Mouse (Mus musculus): ENCODE results near the gene Chn2. TPM values are rescaled to one million over a fixed set of nuclear protein-coding genes. Genes with fewer than 3 reads are reported as not detected.

Gene Chn2
- total and polyA plus RNA-seq, 2 experiments from 2014 or later: 33.3 to 49.4 TPM

DNA sequence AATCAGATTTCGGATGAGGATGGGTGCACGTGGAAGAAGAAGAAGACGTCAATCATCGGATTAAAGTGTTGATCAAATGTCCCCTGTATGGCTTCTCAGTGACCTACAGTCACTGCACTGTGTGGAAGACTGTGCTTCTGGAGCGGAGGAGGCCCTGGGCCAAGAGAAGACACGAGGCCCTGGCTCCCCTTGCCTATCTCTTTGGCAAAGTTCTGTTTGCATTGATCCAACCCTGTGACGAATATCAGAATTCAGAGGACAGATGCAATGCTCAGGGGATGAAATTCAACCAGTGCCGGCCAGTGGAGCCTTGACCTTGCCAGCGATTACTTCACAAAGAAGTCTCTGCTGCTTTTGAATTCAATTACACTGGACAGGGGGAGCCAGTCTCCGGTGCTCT is 217.0 kb downstream of the Chn2 start:
- no peaks in the 10 kb centered on the region for H3K4me1 ChIP-seq (ENCODE audit: insufficient read depth)

DNA sequence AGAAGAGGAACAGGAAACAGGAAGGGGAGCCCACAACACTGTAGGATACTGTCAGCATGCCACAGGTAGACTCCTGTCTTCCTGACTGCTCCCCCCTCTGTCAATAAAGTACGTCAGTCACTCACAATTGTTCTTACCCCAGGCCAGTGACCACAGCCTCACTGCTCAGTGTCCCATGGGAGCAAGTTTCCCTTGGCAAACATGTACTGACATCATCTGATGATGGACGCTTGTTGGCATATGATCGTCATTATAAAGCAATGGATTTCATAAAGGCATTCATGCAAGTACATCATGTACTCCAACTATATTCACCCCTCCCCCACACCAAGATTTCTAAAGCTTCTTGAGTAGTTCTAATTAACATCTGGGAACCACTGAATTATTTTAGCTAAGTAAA is 218.2 kb downstream of the Chn2 start:
- ATAC-seq (no peak), DNase-seq (no peak)
- Histone ChIP-seq H3K9ac (no peak overlapping the region), H3K9me3 (ENCODE audit: low read length) (no peaks in the 10 kb centered on the region), H3K27ac (ENCODE audit: low read depth, low read length) (no peak overlapping the region), H3K36me3 (ENCODE audit: insufficient read depth) (no peaks in the 10 kb centered on the region), H3K27me3 (ENCODE audit: insufficient read depth, low read length) (no peaks in the 10 kb centered on the region), H3K4me1 (ENCODE audit: insufficient read depth) (no peaks in the 10 kb centered on the region), H3K4me3 (ENCODE audit: low read depth, low read length) (no peak overlapping the region), H3K4me2 (ENCODE audit: low read depth) (no peak overlapping the region)
- no peak for TF ChIP-seq CTCF (IDR thresholded peaks at IDR 0.05; ENCODE audit: low read depth)
- 88% methylated on average over 3 of the region's 3 CpGs for WGBS

More for the DNA sequence above, 217.0 kb downstream of the Chn2 start:
- ATAC-seq (no peak), DNase-seq (no peak)
- no peak overlapping the region for H3K4me3 ChIP-seq (ENCODE audit: low read depth, low read length)
- TF ChIP-seq CTCF (IDR thresholded peaks at IDR 0.05; ENCODE audit: low read depth): no peak
- H3K36me3 ChIP-seq (ENCODE audit: insufficient read depth): no peaks in the 10 kb centered on the region
- 68% methylated on average over 10 of the region's 10 CpGs for WGBS
- no peaks in the 10 kb centered on the region for H3K9me3 ChIP-seq (ENCODE audit: low read length)
- H3K4me2 ChIP-seq (ENCODE audit: low read depth): no peak overlapping the region
- H3K27me3 ChIP-seq (ENCODE audit: insufficient read depth, low read length): no peaks in the 10 kb centered on the region
- H3K9ac ChIP-seq: no peak overlapping the region
- no peak overlapping the region for H3K27ac ChIP-seq (ENCODE audit: low read depth, low read length)

DNA sequence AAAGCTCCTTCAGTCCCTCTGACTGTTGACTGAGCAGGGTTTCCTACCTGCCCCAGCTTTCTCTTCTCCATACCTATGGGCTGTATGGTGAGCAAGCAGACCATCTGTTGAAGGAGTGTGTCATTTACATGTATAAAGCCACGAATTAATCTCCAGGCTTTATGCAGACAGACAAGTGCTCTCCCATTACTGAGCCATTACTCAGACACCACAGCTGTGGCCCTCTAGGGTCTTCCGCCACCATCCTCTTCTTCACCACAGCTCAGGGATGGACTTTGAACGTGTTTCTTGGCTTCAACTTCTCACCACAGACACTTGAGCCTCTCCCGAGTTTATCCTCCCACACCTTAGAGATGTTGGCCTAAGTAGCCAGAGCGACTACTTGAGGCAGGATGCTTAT is 219.1 kb downstream of the Chn2 start:
- Histone ChIP-seq H3K27me3 (ENCODE audit: insufficient read depth, low read length) (no peaks in the 10 kb centered on the region), H3K36me3 (ENCODE audit: insufficient read depth) (no peaks in the 10 kb centered on the region), H3K4me2 (ENCODE audit: low read depth) (no peak overlapping the region), H3K4me3 (ENCODE audit: low read depth, low read length) (no peak overlapping the region), H3K9me3 (ENCODE audit: low read length) (no peaks in the 10 kb centered on the region), H3K27ac (ENCODE audit: low read depth, low read length) (no peak overlapping the region), H3K9ac (no peak overlapping the region), H3K4me1 (ENCODE audit: insufficient read depth) (no peaks in the 10 kb centered on the region)
- 82% methylated on average over 5 of the region's 5 CpGs for WGBS
- TF ChIP-seq CTCF (IDR thresholded peaks at IDR 0.05; ENCODE audit: low read depth): no peak
- ATAC-seq: no peak
- DNase-seq: no peak

- 0 out of 2 replicates have a peak, but pooled peaks cover 3% of the 10 kb centered on the region for H3K4me1 ChIP-seq (ENCODE audit: insufficient read depth)
- H3K27me3 ChIP-seq (ENCODE audit: insufficient read depth, low read length): no peaks in the 10 kb centered on the region
- DNase-seq: no peak
- ATAC-seq: no peak
- no peak overlapping the region for H3K4me3 ChIP-seq (ENCODE audit: low read depth, low read length)
- H3K9ac ChIP-seq: no peak overlapping the region
- H3K27ac ChIP-seq (ENCODE audit: low read depth, low read length): no peak overlapping the region
- no peaks in the 10 kb centered on the region for H3K36me3 ChIP-seq (ENCODE audit: insufficient read depth)
- WGBS: 55% methylated on average over 2 of the region's 2 CpGs
- peak; percentile 28; the same call in 1 of the 2 replicates for TF ChIP-seq CTCF (IDR thresholded peaks at IDR 0.05; ENCODE audit: low read depth)
- no peak overlapping the region for H3K4me2 ChIP-seq (ENCODE audit: low read depth)
- no peaks in the 10 kb centered on the region for H3K9me3 ChIP-seq (ENCODE audit: low read length)
These were observed 223.4 kb downstream of the Chn2 start for GRCm38 (mm10) chr6:54262732-54263131.

GRCm38 (mm10) chr6:54263890-54264289 is 224.5 kb downstream of the Chn2 start:
- no peak overlapping the region for H3K4me2 ChIP-seq (ENCODE audit: low read depth)
- 0 out of 2 replicates have a peak, but pooled peaks cover 3% of the 10 kb centered on the region for H3K4me1 ChIP-seq (ENCODE audit: insufficient read depth)
- H3K27ac ChIP-seq (ENCODE audit: low read depth, low read length): no peak overlapping the region
- no peak for TF ChIP-seq CTCF (IDR thresholded peaks at IDR 0.05; ENCODE audit: low read depth)
- ATAC-seq (peak; percentile 54), DNase-seq (no peak)
- 63% methylated on average over 2 of the region's 2 CpGs for WGBS
- no peaks in the 10 kb centered on the region for H3K9me3 ChIP-seq (ENCODE audit: low read length)
- H3K36me3 ChIP-seq (ENCODE audit: insufficient read depth): no peaks in the 10 kb centered on the region
- H3K9ac ChIP-seq: no peak overlapping the region
- no peak overlapping the region for H3K4me3 ChIP-seq (ENCODE audit: low read depth, low read length)
- no peaks in the 10 kb centered on the region for H3K27me3 ChIP-seq (ENCODE audit: insufficient read depth, low read length)

DNA sequence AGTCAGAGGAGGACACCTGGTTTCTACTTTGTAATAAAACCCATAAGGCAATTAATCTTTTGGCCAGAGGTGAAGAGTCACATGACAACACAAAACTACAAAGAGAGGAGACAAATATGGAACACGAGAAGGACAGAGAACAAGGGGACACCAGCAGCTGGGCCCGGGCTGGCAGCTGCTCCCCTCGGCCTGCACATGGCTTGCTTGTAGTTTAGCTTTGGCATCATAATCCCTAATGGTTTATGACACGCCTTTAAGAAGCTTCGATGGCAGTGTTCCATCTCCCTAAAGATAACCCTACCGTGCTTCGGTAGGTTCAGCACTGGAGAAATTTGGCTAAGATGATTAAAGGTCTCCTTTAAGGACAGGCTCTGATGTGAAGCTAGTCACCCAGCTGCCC is 225.2 kb downstream of the Chn2 start:
- no peak for TF ChIP-seq CTCF (IDR thresholded peaks at IDR 0.05; ENCODE audit: low read depth)
- ATAC-seq (no peak), DNase-seq (no peak)
- Histone ChIP-seq H3K4me2 (ENCODE audit: low read depth) (no peak overlapping the region), H3K9ac (no peak overlapping the region), H3K27ac (ENCODE audit: low read depth, low read length) (no peak overlapping the region), H3K4me1 (ENCODE audit: insufficient read depth) (0 out of 2 replicates have a peak, but pooled peaks cover 3% of the 10 kb centered on the region), H3K4me3 (ENCODE audit: low read depth, low read length) (no peak overlapping the region), H3K27me3 (ENCODE audit: insufficient read depth, low read length) (no peaks in the 10 kb centered on the region), H3K36me3 (ENCODE audit: insufficient read depth) (no peaks in the 10 kb centered on the region), H3K9me3 (ENCODE audit: low read length) (no peaks in the 10 kb centered on the region)
- 79% methylated on average over 7 of the region's 7 CpGs for WGBS

DNA sequence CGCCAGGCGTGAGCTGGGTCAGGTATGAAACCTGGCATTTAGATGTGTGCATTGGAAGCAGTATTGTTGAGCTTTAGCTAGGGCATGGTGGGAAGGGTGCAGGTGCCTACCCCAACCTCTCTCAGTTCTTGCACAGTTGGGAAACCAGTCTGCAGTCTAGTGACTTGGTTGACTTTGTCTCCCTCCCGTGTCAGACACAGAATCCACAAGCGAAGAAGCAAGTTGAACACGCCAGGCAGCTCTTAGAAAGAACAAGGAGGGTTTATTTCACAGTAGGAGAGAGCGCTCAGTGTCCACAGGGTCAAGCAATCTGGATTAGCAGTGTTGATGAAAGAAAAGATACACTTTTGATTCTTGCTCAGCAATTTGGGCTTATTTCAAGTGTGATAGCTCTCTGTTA is 226.0 kb downstream of the Chn2 start:
- no peak for TF ChIP-seq CTCF (IDR thresholded peaks at IDR 0.05; ENCODE audit: low read depth)
- DNase-seq (no peak), ATAC-seq (no peak)
- Histone ChIP-seq H3K36me3 (ENCODE audit: insufficient read depth) (no peaks in the 10 kb centered on the region), H3K27me3 (ENCODE audit: insufficient read depth, low read length) (no peaks in the 10 kb centered on the region), H3K9ac (no peak overlapping the region), H3K4me3 (ENCODE audit: low read depth, low read length) (no peak overlapping the region), H3K9me3 (ENCODE audit: low read length) (no peaks in the 10 kb centered on the region), H3K27ac (ENCODE audit: low read depth, low read length) (no peak overlapping the region), H3K4me2 (ENCODE audit: low read depth) (no peak overlapping the region), H3K4me1 (ENCODE audit: insufficient read depth) (0 out of 2 replicates have a peak, but pooled peaks cover 3% of the 10 kb centered on the region)
- WGBS: 86% methylated on average over 6 of the region's 6 CpGs

Measured in forebrain, postnatal 0 days (tissue).